Mouse (Mus musculus): ENCODE results near the gene Cmpk1. TPM values are rescaled to one million over a fixed set of nuclear protein-coding genes. Genes with fewer than 3 reads are reported as not detected.

Cmpk1 gene
- polyA plus RNA-seq, 1 experiment from 2014 or later, result 134 TPM

DNA sequence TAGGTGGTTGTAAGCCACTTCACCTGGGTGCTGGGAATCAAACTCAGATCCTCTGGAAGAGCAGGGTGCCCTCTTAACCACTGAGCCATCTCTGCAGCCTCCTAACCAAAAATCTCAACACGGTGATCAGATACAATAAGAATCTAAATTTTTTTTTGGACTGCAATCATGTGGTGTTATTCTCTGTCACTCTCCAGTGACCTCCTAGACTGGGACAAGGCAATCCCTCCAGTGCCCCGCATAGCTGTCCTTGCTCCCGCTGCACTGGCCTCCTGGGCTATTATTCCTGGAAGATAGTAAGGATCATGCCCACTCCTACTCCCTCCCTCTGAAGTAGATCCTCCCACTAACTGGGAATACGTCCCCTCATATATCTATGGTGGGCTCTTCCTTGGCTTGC is 45.7 kb downstream of the Cmpk1 start:
- Histone ChIP-seq H3K27ac (ENCODE audit: low read depth, low read length) (no peak overlapping the region), H3K36me3 (ENCODE audit: control insufficient read depth, insufficient read depth, low read length) (no peaks in the 10 kb centered on the region), H3K4me1 (replicated peaks; ENCODE audit: control insufficient read depth, insufficient read depth, low read length) (no peaks in the 10 kb centered on the region), H3K9me3 (ENCODE audit: control insufficient read depth, low read length) (no peaks in the 10 kb centered on the region), H3K4me2 (replicated peaks; ENCODE audit: low read depth, low read length) (no peak overlapping the region), H3K4me3 (ENCODE audit: low read depth, low read length) (no peak overlapping the region), H3K27me3 (ENCODE audit: control insufficient read depth, insufficient read depth, low read length) (peaks cover 6% of the 10 kb centered on the region; the same call in 1 of the 2 replicates), H3K9ac (ENCODE audit: low read depth, low read length) (no peak overlapping the region)
- 85% methylated on average over 4 of the region's 4 CpGs for whole genome bisulfite sequencing
- DNase-seq (ENCODE audit: low spot score) (no peak), ATAC-seq (ENCODE audit: low FRiP score) (no peak)

DNA sequence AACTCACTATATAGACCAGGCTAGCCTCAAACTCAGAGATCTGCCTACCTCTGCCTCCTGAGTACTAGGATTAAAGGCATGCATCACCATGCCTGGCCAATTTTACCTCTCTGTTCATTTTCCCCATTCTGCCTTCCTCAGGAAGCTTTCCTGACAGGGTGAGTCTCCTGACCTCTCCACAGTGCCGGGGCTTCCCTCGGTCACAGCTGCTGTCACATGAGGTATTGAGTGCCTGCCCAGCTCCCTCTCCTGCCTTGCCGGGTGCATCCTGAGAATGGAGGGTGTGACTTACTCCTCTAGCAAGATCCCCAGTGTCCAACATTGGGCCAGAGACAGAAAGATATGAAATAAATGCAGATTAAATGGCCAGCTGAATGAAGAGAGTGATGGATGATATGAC is 48.8 kb downstream of the Cmpk1 start:
- H3K36me3 ChIP-seq (ENCODE audit: control insufficient read depth, insufficient read depth, low read length), result no peaks in the 10 kb centered on the region
- H3K4me1 ChIP-seq (replicated peaks; ENCODE audit: control insufficient read depth, insufficient read depth, low read length), result no peaks in the 10 kb centered on the region
- H3K4me3 ChIP-seq (ENCODE audit: low read depth, low read length), result no peak overlapping the region
- H3K4me2 ChIP-seq (replicated peaks; ENCODE audit: low read depth, low read length), result no peak overlapping the region
- ATAC-seq (ENCODE audit: low FRiP score) (no peak), DNase-seq (ENCODE audit: low spot score) (no peak)
- no peaks in the 10 kb centered on the region for H3K9me3 ChIP-seq (ENCODE audit: control insufficient read depth, low read length)
- no peaks in the 10 kb centered on the region for H3K27me3 ChIP-seq (ENCODE audit: control insufficient read depth, insufficient read depth, low read length)
- no peak overlapping the region for H3K27ac ChIP-seq (ENCODE audit: low read depth, low read length)
- H3K9ac ChIP-seq (ENCODE audit: low read depth, low read length), result no peak overlapping the region
- 48% methylated on average over 3 of the region's 3 CpGs for WGBS

DNA sequence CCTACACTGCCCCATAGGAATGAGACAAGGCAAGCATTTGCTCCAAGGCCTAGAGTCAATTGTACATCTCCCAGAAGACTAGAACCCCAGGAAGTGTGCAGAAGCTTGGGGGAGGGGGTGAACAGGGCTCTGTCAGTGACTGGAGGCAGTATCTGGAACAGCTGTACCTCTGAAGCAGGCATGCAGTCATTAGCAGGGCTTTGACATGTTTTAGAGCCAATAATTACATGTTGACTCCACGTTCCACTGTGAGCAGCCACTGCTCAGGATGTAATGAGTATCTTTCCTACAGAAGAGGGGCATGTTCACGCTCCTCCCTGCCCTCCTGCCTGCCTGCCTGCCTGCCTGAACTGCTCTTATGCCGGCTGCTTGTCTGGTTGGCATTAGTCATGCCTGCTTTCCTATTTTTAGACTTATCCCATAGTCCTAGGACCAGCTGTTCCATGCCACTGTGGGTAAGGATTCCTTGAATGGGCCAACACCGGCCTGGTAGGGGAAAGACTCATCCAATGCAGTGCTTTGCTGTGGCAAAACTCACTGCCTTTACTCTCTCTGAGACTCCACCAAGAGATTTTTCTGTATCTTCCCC is 49.5 kb downstream of the Cmpk1 start:
- H3K36me3 ChIP-seq (ENCODE audit: control insufficient read depth, insufficient read depth, low read length), result no peaks in the 10 kb centered on the region
- no peak overlapping the region for H3K9ac ChIP-seq (ENCODE audit: low read depth, low read length)
- H3K4me3 ChIP-seq (ENCODE audit: low read depth, low read length), result no peak overlapping the region
- H3K27ac ChIP-seq (ENCODE audit: low read depth, low read length), result no peak overlapping the region
- no peak overlapping the region for H3K4me2 ChIP-seq (replicated peaks; ENCODE audit: low read depth, low read length)
- no peaks in the 10 kb centered on the region for H3K9me3 ChIP-seq (ENCODE audit: control insufficient read depth, low read length)
- H3K4me1 ChIP-seq (replicated peaks; ENCODE audit: control insufficient read depth, insufficient read depth, low read length), result no peaks in the 10 kb centered on the region
- WGBS, result 63% methylated on average over 4 of the region's 4 CpGs
- ATAC-seq (ENCODE audit: low FRiP score), result no peak
- H3K27me3 ChIP-seq (ENCODE audit: control insufficient read depth, insufficient read depth, low read length), result no peaks in the 10 kb centered on the region
- no peak for DNase-seq (ENCODE audit: low spot score)

DNA sequence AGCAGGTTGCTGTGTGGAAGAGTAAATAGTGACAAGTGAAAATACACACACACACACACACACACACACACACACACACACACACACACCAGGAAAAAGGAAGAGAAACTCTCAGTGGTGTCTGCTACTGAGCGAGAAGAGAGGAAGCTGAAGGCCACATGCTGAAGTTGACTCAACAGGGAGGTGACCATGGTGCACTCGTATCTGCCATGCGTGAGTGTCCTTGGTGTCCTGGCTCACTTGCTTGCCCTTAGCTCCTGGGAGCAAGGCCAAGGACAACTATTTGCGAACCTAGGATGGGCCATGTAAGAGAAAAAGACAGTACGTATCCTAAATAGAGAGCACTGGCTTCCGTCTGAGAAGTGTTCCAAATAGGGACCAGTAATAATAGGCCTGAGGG is 52.9 kb downstream of the Cmpk1 start:
- no peak overlapping the region for H3K4me3 ChIP-seq (ENCODE audit: low read depth, low read length)
- no peaks in the 10 kb centered on the region for H3K9me3 ChIP-seq (ENCODE audit: control insufficient read depth, low read length)
- H3K9ac ChIP-seq (ENCODE audit: low read depth, low read length), result no peak overlapping the region
- H3K27me3 ChIP-seq (ENCODE audit: control insufficient read depth, insufficient read depth, low read length), result no peaks in the 10 kb centered on the region
- no peak for DNase-seq (ENCODE audit: low spot score)
- no peak for ATAC-seq (ENCODE audit: low FRiP score)
- no peak overlapping the region for H3K27ac ChIP-seq (ENCODE audit: low read depth, low read length)
- 89% methylated on average over 6 of the region's 6 CpGs for WGBS
- H3K4me1 ChIP-seq (replicated peaks; ENCODE audit: control insufficient read depth, insufficient read depth, low read length), result no peaks in the 10 kb centered on the region
- no peak overlapping the region for H3K4me2 ChIP-seq (replicated peaks; ENCODE audit: low read depth, low read length)
- H3K36me3 ChIP-seq (ENCODE audit: control insufficient read depth, insufficient read depth, low read length), result no peaks in the 10 kb centered on the region

DNA sequence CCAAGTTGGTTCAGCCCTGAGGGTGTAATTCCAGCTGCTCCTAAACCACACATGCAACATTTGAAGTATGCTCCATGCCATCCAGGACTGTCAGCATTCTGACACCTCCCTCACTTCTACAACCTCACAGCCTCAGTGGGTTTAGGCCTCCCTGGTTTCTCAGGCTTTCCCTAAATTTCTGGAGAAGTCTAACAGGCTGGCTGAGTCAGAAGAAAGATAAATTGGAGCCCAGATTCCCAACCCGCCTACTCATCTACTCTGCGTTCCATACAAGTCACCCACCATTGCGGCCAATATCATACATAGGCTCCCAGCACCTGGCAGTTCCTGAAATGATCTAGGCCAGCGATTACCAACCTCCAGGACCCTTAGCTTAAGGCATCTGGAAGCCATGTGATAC is 54.3 kb downstream of the Cmpk1 start:
- no peak for DNase-seq (ENCODE audit: low spot score)
- Histone ChIP-seq H3K4me1 (replicated peaks; ENCODE audit: control insufficient read depth, insufficient read depth, low read length) (no peaks in the 10 kb centered on the region), H3K9ac (ENCODE audit: low read depth, low read length) (no peak overlapping the region), H3K36me3 (ENCODE audit: control insufficient read depth, insufficient read depth, low read length) (no peaks in the 10 kb centered on the region), H3K27me3 (ENCODE audit: control insufficient read depth, insufficient read depth, low read length) (peaks cover 6% of the 10 kb centered on the region), H3K4me2 (replicated peaks; ENCODE audit: low read depth, low read length) (no peak overlapping the region), H3K27ac (ENCODE audit: low read depth, low read length) (no peak overlapping the region), H3K4me3 (ENCODE audit: low read depth, low read length) (no peak overlapping the region), H3K9me3 (ENCODE audit: control insufficient read depth, low read length) (no peaks in the 10 kb centered on the region)
- ATAC-seq (ENCODE audit: low FRiP score), result no peak
- WGBS, result 87% methylated on average over 4 of the region's 4 CpGs

DNA sequence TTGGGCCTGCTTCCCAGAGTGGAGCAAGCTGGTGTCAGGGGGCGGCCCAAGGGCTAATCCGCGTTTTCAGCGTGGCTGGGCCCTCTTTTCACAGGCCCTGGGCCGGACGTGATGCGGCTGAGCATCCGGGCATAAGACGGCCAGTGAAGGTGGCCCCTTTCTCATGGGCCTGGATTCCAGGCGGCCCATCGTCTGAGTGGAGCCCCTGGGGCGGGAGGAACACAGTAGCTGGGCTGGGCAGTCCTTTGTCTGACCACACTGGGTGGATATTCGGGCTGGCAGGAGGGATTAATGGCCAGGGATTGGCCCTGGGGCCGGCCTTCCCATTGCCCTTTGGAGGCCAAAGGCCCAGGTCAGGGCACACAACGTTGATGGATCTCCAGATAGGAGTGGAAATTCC is 57.9 kb downstream of the Cmpk1 start:
- ATAC-seq (ENCODE audit: low FRiP score), result no peak
- WGBS, result 21% methylated on average over 14 of the region's 15 CpGs

DNA sequence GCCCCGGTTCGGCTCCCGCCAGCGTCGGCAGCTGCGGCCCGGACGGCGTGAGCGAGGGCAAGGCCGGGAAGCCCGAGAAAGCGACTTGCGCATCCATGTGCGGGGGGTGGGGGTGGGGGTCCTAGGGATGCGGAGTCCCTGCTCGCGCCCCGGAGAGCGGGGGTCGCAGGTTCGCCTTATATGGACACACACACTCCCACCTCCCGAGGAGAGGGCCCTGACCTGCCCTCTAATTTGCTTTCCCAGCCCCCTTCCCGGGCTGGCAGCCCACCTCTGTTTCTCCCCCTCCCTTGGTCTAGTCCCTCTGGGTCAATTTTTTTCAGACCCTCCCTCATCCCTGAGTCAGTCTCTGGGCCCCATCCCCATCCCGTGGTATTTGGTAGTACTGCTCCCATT is 61.1 kb downstream of the Cmpk1 start, which contains the start of gene Foxe3:
Foxe3 (minus strand) TSS at position 97 of the 396 bp plus-strand sequence.
- peaks cover 67% of the 10 kb centered on the region for H3K27me3 ChIP-seq (ENCODE audit: control insufficient read depth, insufficient read depth, low read length)
- H3K4me2 ChIP-seq (replicated peaks; ENCODE audit: low read depth, low read length), result peak within 1 kb of the TSS; percentile 59
- H3K9ac ChIP-seq (ENCODE audit: low read depth, low read length), result no peak within 1 kb of the TSS
- no peaks in the 10 kb centered on the region for H3K36me3 ChIP-seq (ENCODE audit: control insufficient read depth, insufficient read depth, low read length)
- ATAC-seq (ENCODE audit: low FRiP score) (peak; percentile 38; the same call in 1 of the 2 replicates), DNase-seq (ENCODE audit: low spot score) (no peak)
- peak within 1 kb of the TSS; percentile 35 for H3K4me3 ChIP-seq (ENCODE audit: low read depth, low read length)
- 2% methylated on average over 21 of the region's 25 CpGs for WGBS
- H3K9me3 ChIP-seq (ENCODE audit: control insufficient read depth, low read length), result no peaks in the 10 kb centered on the region
- H3K4me1 ChIP-seq (replicated peaks; ENCODE audit: control insufficient read depth, insufficient read depth, low read length), result 0 out of 2 replicates have a peak, but pooled peaks cover 2% of the 10 kb centered on the region
- no peak within 1 kb of the TSS for H3K27ac ChIP-seq (ENCODE audit: low read depth, low read length)

More for the DNA sequence above, 57.9 kb downstream of the Cmpk1 start:
- peaks cover 42% of the 10 kb centered on the region for H3K27me3 ChIP-seq (ENCODE audit: control insufficient read depth, insufficient read depth, low read length)
- no peaks in the 10 kb centered on the region for H3K36me3 ChIP-seq (ENCODE audit: control insufficient read depth, insufficient read depth, low read length)
- H3K4me2 ChIP-seq (replicated peaks; ENCODE audit: low read depth, low read length), result no peak overlapping the region
- 0 out of 2 replicates have a peak, but pooled peaks cover 2% of the 10 kb centered on the region for H3K4me1 ChIP-seq (replicated peaks; ENCODE audit: control insufficient read depth, insufficient read depth, low read length)
- no peak overlapping the region for H3K4me3 ChIP-seq (ENCODE audit: low read depth, low read length)
- DNase-seq (ENCODE audit: low spot score), result no peak
- no peaks in the 10 kb centered on the region for H3K9me3 ChIP-seq (ENCODE audit: control insufficient read depth, low read length)
- H3K9ac ChIP-seq (ENCODE audit: low read depth, low read length), result no peak overlapping the region
- no peak overlapping the region for H3K27ac ChIP-seq (ENCODE audit: low read depth, low read length)

DNA sequence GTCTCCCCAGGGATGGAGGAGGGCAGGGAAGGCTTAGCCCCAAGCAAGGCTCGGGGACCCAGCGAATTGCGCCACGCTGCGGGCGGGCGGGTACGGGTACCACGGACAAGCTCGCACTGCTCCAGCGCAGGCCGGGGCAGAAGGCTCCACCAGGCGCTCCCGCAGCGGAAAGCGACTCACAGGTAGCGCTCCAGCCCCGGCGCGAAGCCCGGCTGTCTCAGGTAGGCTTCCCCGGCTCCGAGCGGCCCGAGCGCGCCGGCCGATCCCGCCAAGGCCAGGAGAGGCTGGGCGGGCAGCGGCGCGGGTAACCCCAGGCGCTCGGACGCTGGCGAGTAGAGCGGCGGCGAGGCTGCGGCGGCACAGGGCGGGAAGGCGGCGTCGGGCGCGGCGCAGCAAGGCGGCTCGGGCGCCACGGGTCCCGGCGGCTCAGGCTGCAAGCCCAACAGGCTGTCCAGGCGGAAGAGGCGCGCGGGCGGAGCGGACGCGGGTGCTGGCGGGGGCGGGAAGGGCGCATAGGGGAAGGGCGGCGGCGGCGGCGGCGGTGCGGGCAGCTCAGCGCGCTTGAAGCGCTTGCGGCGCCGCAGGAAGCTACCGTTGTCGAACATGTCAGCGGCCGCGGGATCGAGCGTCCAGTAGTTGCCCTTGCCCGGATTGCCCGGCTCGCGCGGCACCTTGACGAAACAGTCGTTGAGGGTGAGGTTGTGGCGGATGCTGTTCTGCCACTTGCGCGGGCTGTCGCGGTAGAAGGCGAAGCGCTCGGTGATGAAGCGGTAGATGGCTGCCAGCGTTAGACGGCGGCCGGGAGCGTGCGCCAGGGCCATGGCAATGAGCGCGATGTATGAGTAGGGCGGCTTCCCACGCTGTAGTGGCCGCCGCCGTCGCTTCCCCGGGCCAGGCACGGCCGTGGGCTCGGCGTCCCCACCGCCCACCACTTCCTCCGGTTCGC is 61.8 kb downstream of the Cmpk1 start:
- Histone ChIP-seq H3K4me2 (replicated peaks; ENCODE audit: low read depth, low read length) (peak overlapping the region; percentile 59), H3K36me3 (ENCODE audit: control insufficient read depth, insufficient read depth, low read length) (no peaks in the 10 kb centered on the region), H3K4me1 (replicated peaks; ENCODE audit: control insufficient read depth, insufficient read depth, low read length) (0 out of 2 replicates have a peak, but pooled peaks cover 2% of the 10 kb centered on the region), H3K27ac (ENCODE audit: low read depth, low read length) (no peak overlapping the region), H3K4me3 (ENCODE audit: low read depth, low read length) (peak overlapping the region; percentile 35), H3K9me3 (ENCODE audit: control insufficient read depth, low read length) (no peaks in the 10 kb centered on the region), H3K9ac (ENCODE audit: low read depth, low read length) (no peak overlapping the region), H3K27me3 (ENCODE audit: control insufficient read depth, insufficient read depth, low read length) (peaks cover 67% of the 10 kb centered on the region)
- ATAC-seq (ENCODE audit: low FRiP score), result peak; percentile 53
- DNase-seq (ENCODE audit: low spot score), result peak; percentile 63
- WGBS, result under 1% methylated on average over 99 of the region's 125 CpGs
